Mouse (Mus musculus) intestine, embryonic 16.5 days (tissue): ENCODE measurements around the gene Dcpp2. TPM values are rescaled to one million over a fixed set of nuclear protein-coding genes. Genes with fewer than 3 reads are reported as not detected.

ENCODE experiments used
- polyA plus RNA-seq: library from polyadenylated mRNA; unstranded; fragments of >200 nt; fragmentation: Nextera tagmentation; extraction: Ambion mirVana; gene quantifications from 2 replicates; pipeline ENCODE4 v1.2.1, GENCODE M21; 2015

The Dcpp2 gene
- polyA plus RNA-seq, 1 experiment from 2014 or later = not detected

Other genes starting within 250 kb of the Dcpp2 start
- 0.64 and 0.70 TPM in 2 replicates for gene Mmp25, start 235.6 kb upstream of the Dcpp2 start, polyA plus RNA-seq
- gene Bicdl2, start 220.4 kb upstream of the Dcpp2 start, polyA plus RNA-seq = 5.8 and 6.5 TPM in 2 replicates
- 81.0 and 87.3 TPM in 2 replicates for gene Hcfc1r1, start 207.3 kb upstream of the Dcpp2 start, polyA plus RNA-seq
- gene Thoc6, start 207.0 kb upstream of the Dcpp2 start, polyA plus RNA-seq = 42.4 and 46.1 TPM in 2 replicates
- gene Tnfrsf12a, start 203.4 kb upstream of the Dcpp2 start, polyA plus RNA-seq = 19.3 and 22.8 TPM in 2 replicates
- gene Cldn6, start 201.6 kb upstream of the Dcpp2 start, polyA plus RNA-seq = 18.9 and 23.3 TPM in 2 replicates
- 1.8 and 1.9 TPM in 2 replicates for gene Cldn9, start 196.9 kb upstream of the Dcpp2 start, polyA plus RNA-seq
- not detected in 2 replicates for gene 1520401A03Rik, start 158.1 kb upstream of the Dcpp2 start, polyA plus RNA-seq
- 36.9 and 44.6 TPM in 2 replicates for gene Pkmyt1, start 154.5 kb upstream of the Dcpp2 start, polyA plus RNA-seq
- gene Paqr4, start 140.0 kb upstream of the Dcpp2 start, polyA plus RNA-seq = 23.5 and 25.3 TPM in 2 replicates
- gene Kremen2, start 135.0 kb upstream of the Dcpp2 start, polyA plus RNA-seq = 0.44 and 0.51 TPM in 2 replicates
- 44.5 and 44.9 TPM in 2 replicates for gene Flywch1, start 109.3 kb upstream of the Dcpp2 start, polyA plus RNA-seq
- 9.8 and 14.9 TPM in 2 replicates for gene Flywch2, start 94.8 kb upstream of the Dcpp2 start, polyA plus RNA-seq
- 319 and 373 TPM in 2 replicates for gene Srrm2, start 90.3 kb upstream of the Dcpp2 start, polyA plus RNA-seq
- 836 and 930 TPM in 2 replicates for gene Elob, start 51.7 kb upstream of the Dcpp2 start, polyA plus RNA-seq
- 0.17 TPM in 1 of 2 replicates, not detected in the other for gene Prss33, start 44.8 kb upstream of the Dcpp2 start, polyA plus RNA-seq
- 11.8 and 14.5 TPM in 2 replicates for gene Prss32, start 37.0 kb upstream of the Dcpp2 start, polyA plus RNA-seq
- gene Prss41, start 36.7 kb upstream of the Dcpp2 start, polyA plus RNA-seq = 2.7 and 3.4 TPM in 2 replicates
- not detected in 2 replicates for gene Prss21, start 12.8 kb upstream of the Dcpp2 start, polyA plus RNA-seq
- gene Dcpp1, start within 50 bp of the Dcpp2 start, polyA plus RNA-seq = not detected in 2 replicates
- gene Dcpp3, start 36.6 kb downstream of the Dcpp2 start, polyA plus RNA-seq = not detected in 2 replicates
- not detected in 2 replicates for gene Sbp, start 60.8 kb downstream of the Dcpp2 start, polyA plus RNA-seq
- gene Sbpl, start 74.4 kb downstream of the Dcpp2 start, polyA plus RNA-seq = not detected in 2 replicates
- gene Prss30, start 99.7 kb downstream of the Dcpp2 start, polyA plus RNA-seq = 3.2 and 4.3 TPM in 2 replicates
- gene Prss22, start 117.2 kb downstream of the Dcpp2 start, polyA plus RNA-seq = 0.13 and 0.26 TPM in 2 replicates
- gene Prss27, start 157.3 kb downstream of the Dcpp2 start, polyA plus RNA-seq = 0.11 and 0.17 TPM in 2 replicates
- gene Kctd5, start 192.6 kb downstream of the Dcpp2 start, polyA plus RNA-seq = 69.7 and 70.0 TPM in 2 replicates